Mouse (Mus musculus) kidney, embryonic 14.5 days (tissue): ENCODE results near the gene Inpp4b. TPM values are rescaled to one million over a fixed set of nuclear protein-coding genes. Genes with fewer than 3 reads are reported as not detected.

Source experiments
- ATAC-seq: fragments of 200-750 bp; cut with Nextera tagmentation; 2 replicates; pipeline ENCODE4 v1.8.0; 2017; ENCODE audit warnings: moderate number of reproducible peaks, mild to moderate bottlenecking, moderate TSS enrichment, moderate library complexity; ENCODE audit not compliant: low FRiP score, low TSS enrichment
- H3K27ac ChIP-seq: fragments of 300-500 bp; sonication (generic); 2 replicates; pipeline ENCODE4 v1.5.1; 2014; ENCODE audit warnings: low read depth, mild to moderate bottlenecking, low read length, moderate library complexity, mixed read lengths
- H3K27me3 ChIP-seq: fragments of 300-500 bp; sonication (generic); 2 replicates; pipeline ENCODE4 v1.6.1; 2014; ENCODE audit warnings: mild to moderate bottlenecking, low read length; ENCODE audit not compliant: control insufficient read depth, insufficient read depth
- H3K36me3 ChIP-seq: fragments of 300-500 bp; sonication (generic); 2 replicates; pipeline ENCODE4 v1.6.1; 2014; ENCODE audit warnings: low read length, mixed read lengths; ENCODE audit not compliant: control insufficient read depth, insufficient read depth
- H3K4me1 ChIP-seq: fragments of 300-500 bp; sonication (generic); 2 replicates; pipeline ENCODE4 v1.6.1; 2014; ENCODE audit warnings: low read length, mixed read lengths; ENCODE audit not compliant: control insufficient read depth, insufficient read depth
- H3K4me2 ChIP-seq: fragments of 300-500 bp; sonication (generic); replicated peaks from 2 replicates; pipeline ENCODE4 v1.6.1; 2014; ENCODE audit warnings: low read depth, mild to moderate bottlenecking, low read length
- H3K4me3 ChIP-seq: fragments of 300-500 bp; sonication (generic); 2 replicates; pipeline ENCODE4 v1.5.1; 2014; ENCODE audit warnings: mild to moderate bottlenecking, low read length
- H3K9ac ChIP-seq: fragments of 300-500 bp; sonication (generic); 2 replicates; pipeline ENCODE4 v1.6.1; 2014; ENCODE audit warnings: low read depth, mild to moderate bottlenecking, low read length, moderate library complexity
- H3K9me3 ChIP-seq: fragments of 300-500 bp; sonication (generic); 2 replicates; pipeline ENCODE4 v1.6.1; 2016; ENCODE audit warnings: low read length; ENCODE audit not compliant: control insufficient read depth
- WGBS: fragments of 180-500 bp; shearing (Covaris S2); extraction: QIAGEN DNeasy Blood & Tissue Kit; methylation state at CpG from one replicate; pipeline ENCODE4 v1.1.7; 2014; 5-methylcytosine and 5-hydroxymethylcytosine counted together
- polyA plus RNA-seq: library from polyadenylated mRNA; unstranded; fragments of >200 nt; fragmentation: Nextera tagmentation; extraction: Ambion mirVana; gene quantifications from 2 replicates; pipeline ENCODE4 v1.2.1, GENCODE M21; 2014

Inpp4b gene
- polyA plus RNA-seq, 1 experiment from 2014 or later = 12.3 TPM

GRCm38 (mm10) chr8:81824975-81825374, 482.6 kb downstream of the Inpp4b start:
- ATAC-seq = no peak
- WGBS = 49% methylated on average over 2 of the region's 2 CpGs
- no peak overlapping the region for H3K4me2 ChIP-seq
- H3K27ac ChIP-seq = no peak overlapping the region
- H3K4me1 ChIP-seq = no peaks in the 10 kb centered on the region
- no peaks in the 10 kb centered on the region for H3K36me3 ChIP-seq
- H3K9ac ChIP-seq = no peak overlapping the region
- H3K27me3 ChIP-seq = no peaks in the 10 kb centered on the region
- H3K9me3 ChIP-seq = no peaks in the 10 kb centered on the region
- no peak overlapping the region for H3K4me3 ChIP-seq

GRCm38 (mm10) chr8:81826406-81826805, 484.1 kb downstream of the Inpp4b start:
- Histone ChIP-seq H3K36me3 (no peaks in the 10 kb centered on the region), H3K4me3 (no peak overlapping the region), H3K9ac (no peak overlapping the region), H3K27me3 (no peaks in the 10 kb centered on the region), H3K27ac (no peak overlapping the region), H3K4me2 (no peak overlapping the region), H3K9me3 (no peaks in the 10 kb centered on the region), H3K4me1 (no peaks in the 10 kb centered on the region)
- WGBS = 76% methylated on average over 2 of the region's 2 CpGs
- ATAC-seq = no peak

GRCm38 (mm10) chr8:81827306-81827913, 485.1 kb downstream of the Inpp4b start:
- ATAC-seq = no peak
- no peak overlapping the region for H3K27ac ChIP-seq
- no peak overlapping the region for H3K4me3 ChIP-seq
- H3K4me2 ChIP-seq = no peak overlapping the region
- no peaks in the 10 kb centered on the region for H3K9me3 ChIP-seq
- no peaks in the 10 kb centered on the region for H3K27me3 ChIP-seq
- no peaks in the 10 kb centered on the region for H3K36me3 ChIP-seq
- 76% methylated on average over 2 of the region's 2 CpGs for WGBS
- H3K4me1 ChIP-seq = no peaks in the 10 kb centered on the region
- H3K9ac ChIP-seq = no peak overlapping the region

- no peak overlapping the region for H3K27ac ChIP-seq
- no peak overlapping the region for H3K9ac ChIP-seq
- no peaks in the 10 kb centered on the region for H3K36me3 ChIP-seq
- no peak overlapping the region for H3K4me3 ChIP-seq
- no peaks in the 10 kb centered on the region for H3K27me3 ChIP-seq
- no peak for ATAC-seq
- H3K4me2 ChIP-seq = no peak overlapping the region
- H3K4me1 ChIP-seq = no peaks in the 10 kb centered on the region
- H3K9me3 ChIP-seq = no peaks in the 10 kb centered on the region
These were observed 489.1 kb downstream of the Inpp4b start for GRCm38 (mm10) chr8:81831430-81831829.

DNA sequence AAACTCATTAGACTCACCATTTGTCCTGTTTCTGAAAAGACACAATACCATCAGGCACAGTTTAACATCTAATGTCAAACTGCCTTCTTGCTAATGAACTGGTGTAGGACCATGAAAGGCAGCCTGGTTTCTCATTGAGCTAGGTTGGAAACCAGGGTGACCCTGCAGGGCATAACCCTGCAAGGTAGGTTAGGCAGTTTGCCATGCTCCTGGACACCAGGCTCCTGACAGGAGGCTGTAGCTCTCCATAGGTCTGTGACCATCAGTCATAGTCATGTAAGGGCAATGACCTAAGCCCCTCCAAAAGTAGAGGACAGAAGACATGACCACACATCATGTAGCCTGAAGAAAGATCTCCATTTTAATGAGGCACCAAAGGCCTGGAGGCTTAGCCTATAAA, 491.5 kb downstream of the Inpp4b start:
- Histone ChIP-seq H3K36me3 (no peaks in the 10 kb centered on the region), H3K9ac (no peak overlapping the region), H3K9me3 (no peaks in the 10 kb centered on the region), H3K4me3 (no peak overlapping the region), H3K27me3 (no peaks in the 10 kb centered on the region), H3K4me1 (no peaks in the 10 kb centered on the region), H3K4me2 (no peak overlapping the region), H3K27ac (no peak overlapping the region)
- no peak for ATAC-seq

GRCm38 (mm10) chr8:81840512-81840911, 498.2 kb downstream of the Inpp4b start:
- ATAC-seq = no peak
- H3K4me2 ChIP-seq = no peak overlapping the region

GRCm38 (mm10) chr8:81844104-81844982, 502.0 kb downstream of the Inpp4b start:
- Histone ChIP-seq H3K4me1 (no peaks in the 10 kb centered on the region), H3K27ac (no peak overlapping the region), H3K9me3 (no peaks in the 10 kb centered on the region), H3K4me2 (no peak overlapping the region), H3K27me3 (no peaks in the 10 kb centered on the region), H3K36me3 (no peaks in the 10 kb centered on the region), H3K4me3 (no peak overlapping the region), H3K9ac (no peak overlapping the region)
- no peak for ATAC-seq
- WGBS = 71% methylated on average over 10 of the region's 10 CpGs

More at GRCm38 (mm10) chr8:81840512-81840911, 498.2 kb downstream of the Inpp4b start:
- no peak overlapping the region for H3K27ac ChIP-seq
- no peak overlapping the region for H3K9ac ChIP-seq
- no peaks in the 10 kb centered on the region for H3K27me3 ChIP-seq
- no peak overlapping the region for H3K4me3 ChIP-seq
- H3K4me1 ChIP-seq = no peaks in the 10 kb centered on the region
- H3K9me3 ChIP-seq = no peaks in the 10 kb centered on the region
- H3K36me3 ChIP-seq = no peaks in the 10 kb centered on the region

- no peak for ATAC-seq
- Histone ChIP-seq H3K9ac (no peak overlapping the region), H3K36me3 (no peaks in the 10 kb centered on the region), H3K4me2 (no peak overlapping the region), H3K27ac (no peak overlapping the region), H3K9me3 (no peaks in the 10 kb centered on the region), H3K27me3 (no peaks in the 10 kb centered on the region), H3K4me1 (no peaks in the 10 kb centered on the region), H3K4me3 (no peak overlapping the region)
- WGBS = 93% methylated on average over 2 of the region's 2 CpGs
These were observed 505.6 kb downstream of the Inpp4b start for GRCm38 (mm10) chr8:81847929-81848328.

DNA sequence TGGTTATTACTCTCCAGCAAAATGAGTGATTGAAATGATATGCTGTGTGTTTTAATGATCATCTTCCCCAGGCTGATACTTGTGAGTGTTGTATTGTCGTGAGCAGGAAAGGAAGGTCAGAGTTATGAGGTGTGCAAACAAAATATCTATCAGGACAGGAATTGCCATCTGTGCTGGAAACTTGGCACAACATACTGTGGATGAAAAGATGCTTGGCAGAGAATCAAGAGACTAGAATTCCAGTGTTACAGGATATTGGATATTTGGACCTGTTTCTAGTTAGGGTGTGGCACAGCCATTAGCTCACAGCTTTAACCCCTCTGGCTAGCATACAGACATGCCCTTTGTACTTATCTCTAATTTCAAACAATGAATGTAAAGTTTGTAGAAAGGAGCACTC, 507.6 kb downstream of the Inpp4b start:
- Histone ChIP-seq H3K27ac (no peak overlapping the region), H3K9ac (no peak overlapping the region), H3K36me3 (no peaks in the 10 kb centered on the region), H3K4me3 (no peak overlapping the region), H3K27me3 (no peaks in the 10 kb centered on the region), H3K4me1 (no peaks in the 10 kb centered on the region), H3K9me3 (no peaks in the 10 kb centered on the region), H3K4me2 (no peak overlapping the region)
- ATAC-seq = no peak
- WGBS = 75% methylated on average over 1 of the region's 1 CpGs
